Mouse (Mus musculus) heart, postnatal 0 days (tissue): ENCODE results near the gene Zmym5.

Source experiments
- CTCF ChIP-seq: IDR thresholded peaks from 2 replicates; pipeline ENCODE4 v1.5.1; 2016; ENCODE audit warnings: antibody characterized with exemption, control low read depth, low read depth
- EP300 ChIP-seq: IDR thresholded peaks from 2 replicates; pipeline ENCODE4 v1.6.1; 2016; ENCODE audit warnings: antibody characterized with exemption, low read depth

- TF ChIP-seq CTCF (no peak), EP300 (no peak)
Observed at GRCm38 (mm10) chr14:56830491-56831045, 19.1 kb upstream of the Zmym5 start.
